9 mouse cellular contexts compared by ENCODE assay signal in genomic region chr14:123661091-123661491, GRCm38 (mm10). TPM values are rescaled to one million over a fixed set of nuclear protein-coding genes. Genes with fewer than 3 reads are reported as not detected.
DNase-seq lines count a peak whose midpoint lies in the region; ATAC-seq lines count a peak whose summit lies in the region.
"Had no signal": no experiment of that assay in that cellular context is flagged by ENCODE, and none has a peak within 500 bp of the region (broad histone marks: within the 10 kb centered on the region; RNA-seq: fewer than 3 reads in every experiment).

No protein-coding gene starts in this region.

- H3K27ac ChIP-seq in hindbrain, embryonic 10.5 days = no peak overlapping the region
- no peak overlapping the region for H3K27ac ChIP-seq in midbrain, embryonic 12.5 days (replicated peaks)

- peak; percentile 92 for ATAC-seq in midbrain, embryonic 12.5 days (ENCODE audit: low FRiP score, low read depth)

- no peaks in the 10 kb centered on the region for H3K27me3 ChIP-seq in hindbrain, embryonic 10.5 days (ENCODE audit: insufficient read depth, poor library complexity, severe bottlenecking)
- H3K27me3 ChIP-seq in midbrain, embryonic 12.5 days = no peaks in the 10 kb centered on the region

- no peak overlapping the region for H3K4me3 ChIP-seq in hindbrain, embryonic 10.5 days
- no peak overlapping the region for H3K4me3 ChIP-seq in midbrain, embryonic 12.5 days
- H3K4me3 ChIP-seq: myocyte had no signal

- DNase-seq in right cerebral cortex, postnatal 10 days (ENCODE audit: low spot score in 2 of 2) = peak; percentile 34 to 45
- DNase-seq in right cerebral cortex, adult 2 months (ENCODE audit: low spot score in 2 of 2) = no peak
- peak; percentile 44 for DNase-seq in cerebellum, adult 9-10 months
- peak; percentile 25 for DNase-seq in forelimb bud, embryonic 11.5 days (ENCODE audit: low read depth, low spot score)
- DNase-seq in hindbrain, embryonic 10.5 days (ENCODE audit: low spot score) = peak; percentile 70
- DNase-seq in layer of hippocampus, postnatal 25 days (ENCODE audit: extremely low spot score in 1 of 2, low spot score in 1 of 2) = peak; percentile 15 to 35
- peak; percentile 19 for DNase-seq in yolk sac, embryonic 10.5 days (ENCODE audit: low spot score)

- WGBS in hindbrain, embryonic 10.5 days = 19% methylated on average over 20 of the region's 20 CpGs
- WGBS in midbrain, embryonic 12.5 days = 23% methylated on average over 20 of the region's 20 CpGs

- no peak overlapping the region for H3K9ac ChIP-seq in midbrain, embryonic 12.5 days (replicated peaks)

- peak overlapping the region; percentile 33 for H3K4me2 ChIP-seq in midbrain, embryonic 12.5 days (replicated peaks)

- H3K36me3 ChIP-seq in hindbrain, embryonic 10.5 days = no peaks in the 10 kb centered on the region
- H3K36me3 ChIP-seq in midbrain, embryonic 12.5 days = no peaks in the 10 kb centered on the region

- H3K4me1 ChIP-seq in hindbrain, embryonic 10.5 days (replicated peaks) = peaks cover 10% of the 10 kb centered on the region
- peaks cover 12% of the 10 kb centered on the region for H3K4me1 ChIP-seq in midbrain, embryonic 12.5 days

- no peaks in the 10 kb centered on the region for H3K9me3 ChIP-seq in hindbrain, embryonic 10.5 days
- no peaks in the 10 kb centered on the region for H3K9me3 ChIP-seq in midbrain, embryonic 12.5 days

RNA-seq across cellular contexts. Expression of gene Itgbl1, which starts 1.3 kb away (rescaled TPM):
- 0.22 and 0.46 TPM in 2 replicates for polyA plus RNA-seq in hindbrain, embryonic 10.5 days (2016; fragmentation: Nextera tagmentation; extraction: Ambion mirVana)
- total RNA-seq in layer of hippocampus, postnatal 25 days (2021) = 1 to 10 TPM; 9.3 TPM
- polyA plus RNA-seq in midbrain, embryonic 12.5 days (2016; fragmentation: Nextera tagmentation; extraction: Ambion mirVana) = 1.7 and 2.1 TPM in 2 replicates

RNA-seq across cellular contexts. Expression of gene Nalcn, which starts 34.1 kb away (rescaled TPM):
- polyA plus RNA-seq in hindbrain, embryonic 10.5 days (2016; fragmentation: Nextera tagmentation; extraction: Ambion mirVana) = 1.4 TPM in 2 replicates
- 10 to 100 TPM; 65.7 to 65.9 TPM for total RNA-seq in layer of hippocampus, postnatal 25 days (2021)
- 4.8 and 6.1 TPM in 2 replicates for polyA plus RNA-seq in midbrain, embryonic 12.5 days (2016; fragmentation: Nextera tagmentation; extraction: Ambion mirVana)

Comparison
In these comparisons a context has a peak if more than half of its experiments do, and no peak if none do; other contexts are left out.
1. DNase-seq: peak in right cerebral cortex, postnatal 10 days (2 of 2), cerebellum, adult 9-10 months (single experiment), forelimb bud, embryonic 11.5 days (single experiment), hindbrain, embryonic 10.5 days (single experiment), layer of hippocampus, postnatal 25 days (2 of 2) and yolk sac, embryonic 10.5 days (single experiment); none in right cerebral cortex, adult 2 months (0 of 2).